Mouse (Mus musculus) liver, embryonic 13.5 days (tissue): ENCODE results near the gene Gm42715. TPM values are rescaled to one million over a fixed set of nuclear protein-coding genes. Genes with fewer than 3 reads are reported as not detected.

ENCODE experiments used
- ATAC-seq: fragments of 200-750 bp; cut with Nextera tagmentation; 2 replicates; pipeline ENCODE4 v1.8.0; 2017; ENCODE audit warnings: low read depth, mild to moderate bottlenecking, moderate number of reproducible peaks, moderate library complexity
- DNase-seq: peaks from one replicate; pipeline ENCODE4 v3.0.0; 2022
- H3K27ac ChIP-seq: fragments of 300-500 bp; sonication (generic); 2 replicates; pipeline ENCODE4 v1.5.1; 2015; ENCODE audit warnings: moderate library complexity, mild to moderate bottlenecking, inconsistent platforms
- H3K27me3 ChIP-seq: fragments of 300-500 bp; sonication (generic); 2 replicates; pipeline ENCODE4 v1.6.1; 2015; ENCODE audit warnings: mild to moderate bottlenecking, inconsistent platforms
- H3K36me3 ChIP-seq: fragments of 300-500 bp; sonication (generic); 2 replicates; pipeline ENCODE4 v1.6.1; 2015; ENCODE audit warnings: mild to moderate bottlenecking, inconsistent platforms
- H3K4me1 ChIP-seq: fragments of 300-500 bp; sonication (generic); replicated peaks from 2 replicates; pipeline ENCODE4 v1.6.1; 2015; ENCODE audit warnings: inconsistent platforms
- H3K4me2 ChIP-seq: fragments of 300-500 bp; sonication (generic); 2 replicates; pipeline ENCODE4 v1.6.1; 2015; ENCODE audit warnings: inconsistent platforms, mild to moderate bottlenecking, moderate library complexity
- H3K4me3 ChIP-seq: fragments of 300-500 bp; sonication (generic); replicated peaks from 2 replicates; pipeline ENCODE4 v1.5.1; 2015; ENCODE audit warnings: mild to moderate bottlenecking, inconsistent platforms
- H3K9ac ChIP-seq: fragments of 300-500 bp; sonication (generic); 2 replicates; pipeline ENCODE4 v1.6.1; 2015; ENCODE audit warnings: mild to moderate bottlenecking, inconsistent platforms
- H3K9me3 ChIP-seq: fragments of 300-500 bp; sonication (generic); replicated peaks from 2 replicates; pipeline ENCODE4 v1.6.1; 2016; ENCODE audit warnings: inconsistent platforms
- WGBS: fragments of 180-500 bp; shearing (Covaris S2); methylation state at CpG from one replicate; pipeline ENCODE4 v1.1.7; 2015; ENCODE audit not compliant: insufficient replicate concordance; 5-methylcytosine and 5-hydroxymethylcytosine counted together
- polyA plus RNA-seq: library from polyadenylated mRNA; unstranded; fragments of >200 nt; fragmentation: Nextera tagmentation; extraction: Ambion mirVana; gene quantifications from 2 replicates; pipeline ENCODE4 v1.2.1, GENCODE M21; 2015

Gene Gm42715
- 6.1 TPM in 2 replicates for polyA plus RNA-seq

- Histone ChIP-seq H3K36me3 (peaks cover 96% of the 10 kb centered on the region), H3K4me3 (no peak within 1 kb of the TSS), H3K9ac (no peak within 1 kb of the TSS), H3K27me3 (no peaks in the 10 kb centered on the region), H3K27ac (no peak within 1 kb of the TSS), H3K9me3 (no peaks in the 10 kb centered on the region), H3K4me2 (no peak within 1 kb of the TSS), H3K4me1 (peaks cover 16% of the 10 kb centered on the region; the same call in 1 of the 2 replicates)
- ATAC-seq (no peak), DNase-seq (no peak)
- 85% methylated on average over 3 of the region's 3 CpGs for WGBS
These were observed at the start of gene Gm42715 for GRCm38 (mm10) chr7:127519284-127519683. Gm42715 (plus strand) TSS chr7:127519584.

GRCm38 (mm10) chr7:127470011-127470715, 49.2 kb upstream of the Gm42715 start:
- Histone ChIP-seq H3K4me2 (peak overlapping the region; percentile 93), H3K9me3 (no peaks in the 10 kb centered on the region), H3K4me1 (peaks cover 38% of the 10 kb centered on the region), H3K27me3 (no peaks in the 10 kb centered on the region), H3K36me3 (peaks cover 61% of the 10 kb centered on the region), H3K4me3 (peak overlapping the region; percentile 90), H3K9ac (peak overlapping the region; percentile 97), H3K27ac (peak overlapping the region; percentile 98)
- DNase-seq (no peak), ATAC-seq (peak; percentile 30)
- 9% methylated on average over 10 of the region's 10 CpGs for WGBS

- WGBS, result under 1% methylated on average over 46 of the region's 46 CpGs
- Histone ChIP-seq H3K9ac (peak overlapping the region; percentile 97), H3K9me3 (no peaks in the 10 kb centered on the region), H3K4me1 (peaks cover 36% of the 10 kb centered on the region), H3K4me3 (peak overlapping the region; percentile 90), H3K27ac (peak overlapping the region; percentile 98), H3K36me3 (peaks cover 62% of the 10 kb centered on the region), H3K27me3 (no peaks in the 10 kb centered on the region), H3K4me2 (peak overlapping the region; percentile 93)
- peak; percentile 88 for DNase-seq
- ATAC-seq, result peak; percentile 91
These were observed 48.4 kb upstream of the Gm42715 start for GRCm38 (mm10) chr7:127470743-127471645.

DNA sequence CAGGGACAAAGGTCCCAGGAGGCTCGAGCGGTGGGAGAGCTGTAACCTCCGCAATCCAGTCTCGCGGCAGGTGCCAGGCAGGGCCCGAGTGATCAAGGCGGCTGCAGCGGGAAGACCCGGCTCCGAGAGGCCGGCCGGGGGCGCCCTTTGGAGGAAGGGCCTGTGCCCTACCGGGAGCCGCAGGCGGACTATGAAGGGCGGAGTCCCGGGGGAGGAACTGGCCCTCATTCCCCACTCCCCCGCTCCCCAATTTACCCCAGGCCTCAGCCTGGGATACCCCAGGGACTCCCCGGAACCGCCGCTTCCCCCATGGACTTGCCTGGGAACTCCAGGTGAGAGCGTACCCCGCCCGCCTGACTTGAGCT, 47.8 kb upstream of the Gm42715 start:
- H3K9ac ChIP-seq, result peak overlapping the region; percentile 97
- peak overlapping the region; percentile 93 for H3K4me2 ChIP-seq
- no peaks in the 10 kb centered on the region for H3K27me3 ChIP-seq
- H3K4me1 ChIP-seq, result peaks cover 41% of the 10 kb centered on the region
- ATAC-seq (peak; percentile 44), DNase-seq (peak; percentile 55)
- H3K9me3 ChIP-seq, result no peaks in the 10 kb centered on the region
- H3K4me3 ChIP-seq, result peak overlapping the region; percentile 90
- 0% methylated on average over 24 of the region's 25 CpGs for WGBS
- H3K36me3 ChIP-seq, result peaks cover 63% of the 10 kb centered on the region
- H3K27ac ChIP-seq, result peak overlapping the region; percentile 98

DNA sequence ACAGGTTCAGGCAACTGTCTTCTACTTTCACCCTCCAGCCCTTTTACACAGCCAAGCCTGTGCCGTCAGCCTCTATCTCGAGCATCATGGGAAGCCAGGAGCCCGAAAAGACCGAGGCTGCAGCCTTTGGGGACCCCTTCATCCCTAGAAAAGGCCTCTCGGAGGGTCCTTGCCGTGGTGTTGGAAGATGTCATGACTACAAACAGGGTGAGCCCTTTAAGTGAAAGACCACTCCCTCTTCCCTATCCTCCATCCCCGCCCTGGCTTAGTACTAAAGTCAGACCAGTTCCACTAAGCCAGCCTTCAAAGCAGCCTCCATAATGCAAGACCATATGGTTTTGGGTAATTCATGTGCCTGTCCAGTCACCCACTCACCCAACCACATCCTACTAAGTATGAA, 47.3 kb upstream of the Gm42715 start:
- no peaks in the 10 kb centered on the region for H3K27me3 ChIP-seq
- no peaks in the 10 kb centered on the region for H3K9me3 ChIP-seq
- WGBS, result 4% methylated on average over 7 of the region's 7 CpGs
- H3K27ac ChIP-seq, result peak overlapping the region; percentile 98
- H3K4me1 ChIP-seq, result peaks cover 45% of the 10 kb centered on the region
- H3K4me3 ChIP-seq, result peak overlapping the region; percentile 90
- H3K36me3 ChIP-seq, result peaks cover 64% of the 10 kb centered on the region
- peak overlapping the region; percentile 93 for H3K4me2 ChIP-seq
- no peak for DNase-seq
- no peak for ATAC-seq
- peak overlapping the region; percentile 97 for H3K9ac ChIP-seq

- H3K9me3 ChIP-seq, result no peaks in the 10 kb centered on the region
- no peak for ATAC-seq
- no peaks in the 10 kb centered on the region for H3K27me3 ChIP-seq
- peaks cover 49% of the 10 kb centered on the region for H3K36me3 ChIP-seq
- H3K4me3 ChIP-seq, result no peak overlapping the region
- H3K4me2 ChIP-seq, result no peak overlapping the region
- H3K4me1 ChIP-seq, result peaks cover 49% of the 10 kb centered on the region
- no peak overlapping the region for H3K27ac ChIP-seq
- DNase-seq, result no peak
- 85% methylated on average over 5 of the region's 5 CpGs for WGBS
- no peak overlapping the region for H3K9ac ChIP-seq
These were observed 45.7 kb upstream of the Gm42715 start for GRCm38 (mm10) chr7:127473705-127474104.

GRCm38 (mm10) chr7:127474378-127475070, 44.9 kb upstream of the Gm42715 start:
- Histone ChIP-seq H3K4me3 (no peak overlapping the region), H3K27me3 (no peaks in the 10 kb centered on the region), H3K4me2 (no peak overlapping the region), H3K27ac (no peak overlapping the region), H3K4me1 (peaks cover 46% of the 10 kb centered on the region), H3K36me3 (peaks cover 49% of the 10 kb centered on the region), H3K9ac (no peak overlapping the region), H3K9me3 (no peaks in the 10 kb centered on the region)
- DNase-seq (no peak), ATAC-seq (no peak)
- 77% methylated on average over 6 of the region's 6 CpGs for WGBS

DNA sequence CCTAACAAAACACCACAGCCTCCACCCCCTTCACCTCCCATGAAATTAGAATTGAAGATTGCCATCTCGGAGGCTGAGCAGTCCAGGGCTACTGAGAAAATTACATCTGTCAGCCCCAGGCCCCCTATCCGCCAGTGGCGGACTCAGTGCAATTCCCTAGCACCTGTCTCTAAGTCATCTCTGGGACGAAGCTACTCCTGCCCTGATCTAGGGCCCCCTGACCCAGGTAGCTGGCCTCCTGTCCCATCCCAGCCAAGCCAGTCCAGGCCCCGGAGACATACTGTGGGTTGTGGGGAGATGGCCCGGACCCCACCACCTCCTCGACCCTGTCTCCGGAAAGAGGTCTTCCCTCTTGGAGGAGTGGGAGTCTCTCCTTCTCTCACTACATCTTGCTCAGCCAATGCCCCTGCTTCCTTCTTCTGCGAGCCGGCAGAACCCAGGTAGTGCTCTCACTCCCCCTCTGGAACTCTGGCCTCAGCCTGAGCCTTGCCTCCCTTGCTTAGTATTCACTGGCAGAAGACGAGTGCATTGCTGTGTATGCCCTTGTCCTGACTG, 44.1 kb upstream of the Gm42715 start:
- Histone ChIP-seq H3K4me2 (no peak overlapping the region), H3K4me1 (peaks cover 46% of the 10 kb centered on the region), H3K4me3 (no peak overlapping the region), H3K36me3 (peaks cover 49% of the 10 kb centered on the region), H3K9me3 (no peaks in the 10 kb centered on the region), H3K27ac (no peak overlapping the region), H3K9ac (no peak overlapping the region), H3K27me3 (no peaks in the 10 kb centered on the region)
- ATAC-seq, result no peak
- DNase-seq, result no peak
- 89% methylated on average over 11 of the region's 11 CpGs for WGBS

DNA sequence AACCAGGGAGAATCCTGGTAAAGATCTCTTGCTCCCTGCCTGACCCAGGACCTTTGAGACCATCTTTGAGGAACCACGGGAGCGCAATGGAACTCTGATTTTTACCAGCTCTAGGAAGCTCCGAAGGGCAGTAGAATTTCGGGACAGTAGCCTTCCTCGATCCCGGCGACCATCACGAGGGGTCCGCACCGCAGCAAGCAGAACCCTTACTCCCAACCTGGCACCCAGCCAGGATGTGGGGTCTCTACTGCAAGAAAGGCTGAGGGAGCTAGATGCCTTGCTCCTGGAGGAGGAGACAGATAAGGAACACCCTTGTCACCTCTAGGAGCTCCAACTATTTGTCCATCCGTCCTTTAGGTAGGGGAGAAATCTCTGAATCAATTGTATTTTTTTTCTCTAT, 43.0 kb upstream of the Gm42715 start:
- 90% methylated on average over 11 of the region's 11 CpGs for whole genome bisulfite sequencing
- peaks cover 57% of the 10 kb centered on the region for H3K36me3 ChIP-seq
- ATAC-seq, result no peak
- peaks cover 57% of the 10 kb centered on the region for H3K4me1 ChIP-seq
- H3K27me3 ChIP-seq, result no peaks in the 10 kb centered on the region
- H3K27ac ChIP-seq, result peak overlapping the region; percentile 93; the same call in 1 of the 2 replicates
- H3K4me2 ChIP-seq, result peak overlapping the region; percentile 89
- peak overlapping the region; percentile 97 for H3K4me3 ChIP-seq
- DNase-seq, result no peak
- H3K9ac ChIP-seq, result peak overlapping the region; percentile 74
- no peaks in the 10 kb centered on the region for H3K9me3 ChIP-seq

DNA sequence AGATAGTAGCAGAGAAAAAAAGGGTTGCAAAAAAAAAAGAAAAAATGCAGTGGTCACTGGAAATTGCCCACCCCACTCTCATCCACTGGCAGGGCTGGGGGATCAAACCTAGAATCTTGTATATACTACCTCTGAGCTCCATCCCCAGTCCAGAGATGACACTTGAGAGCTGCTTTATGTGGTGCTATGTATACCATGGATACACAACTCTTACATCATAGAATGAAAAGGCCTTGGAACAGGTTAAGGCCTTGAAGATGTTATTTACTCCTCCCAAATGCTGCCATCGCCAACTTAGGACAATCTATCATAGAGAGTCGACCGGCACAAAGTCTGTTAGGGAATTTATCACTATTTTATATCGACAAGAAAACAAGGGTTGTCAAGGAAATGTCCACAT, 42.5 kb upstream of the Gm42715 start:
- 70% methylated on average over 4 of the region's 4 CpGs for WGBS
- Histone ChIP-seq H3K4me3 (peak overlapping the region; percentile 97), H3K9ac (peak overlapping the region; percentile 74), H3K9me3 (no peaks in the 10 kb centered on the region), H3K36me3 (peaks cover 61% of the 10 kb centered on the region), H3K4me2 (peak overlapping the region; percentile 89), H3K4me1 (peaks cover 60% of the 10 kb centered on the region), H3K27me3 (no peaks in the 10 kb centered on the region), H3K27ac (peak overlapping the region; percentile 93)
- DNase-seq, result no peak
- ATAC-seq, result no peak
